Mouse (Mus musculus): Measurements from ENCODE around the gene Atp10b. TPM values are rescaled to one million over a fixed set of nuclear protein-coding genes. Genes with fewer than 3 reads are reported as not detected.

Atp10b gene
- polyA plus RNA-seq, 1 experiment from 2014 or later = 1.5 TPM

GRCm38 (mm10) chr11:43213740-43214139, 64.1 kb downstream of the Atp10b start:
- no peaks in the 10 kb centered on the region for H3K4me1 ChIP-seq (replicated peaks; ENCODE audit: control insufficient read depth, insufficient read depth, low read length)
- no peak overlapping the region for H3K9ac ChIP-seq (ENCODE audit: low read length)
- WGBS = 79% methylated on average over 1 of the region's 1 CpGs
- no peak overlapping the region for H3K4me2 ChIP-seq (ENCODE audit: low read length)
- no peaks in the 10 kb centered on the region for H3K36me3 ChIP-seq (ENCODE audit: control insufficient read depth, insufficient read depth, low read length)
- H3K27ac ChIP-seq (ENCODE audit: low read depth) = no peak overlapping the region
- H3K27me3 ChIP-seq (replicated peaks; ENCODE audit: control insufficient read depth, insufficient read depth, low read length) = no peaks in the 10 kb centered on the region
- no peak overlapping the region for H3K4me3 ChIP-seq (ENCODE audit: low read depth, low read length)
- DNase-seq (ENCODE audit: low spot score) (no peak), ATAC-seq (replicated peaks; ENCODE audit: low FRiP score, low TSS enrichment, low read depth) (no peak)
- no peaks in the 10 kb centered on the region for H3K9me3 ChIP-seq (ENCODE audit: control insufficient read depth, low read length)

- Histone ChIP-seq H3K4me1 (replicated peaks; ENCODE audit: control insufficient read depth, insufficient read depth, low read length) (no peaks in the 10 kb centered on the region), H3K27ac (ENCODE audit: low read depth) (no peak overlapping the region), H3K4me2 (ENCODE audit: low read length) (no peak overlapping the region), H3K27me3 (replicated peaks; ENCODE audit: control insufficient read depth, insufficient read depth, low read length) (no peaks in the 10 kb centered on the region), H3K36me3 (ENCODE audit: control insufficient read depth, insufficient read depth, low read length) (no peaks in the 10 kb centered on the region), H3K4me3 (ENCODE audit: low read depth, low read length) (no peak overlapping the region), H3K9ac (ENCODE audit: low read length) (no peak overlapping the region), H3K9me3 (ENCODE audit: control insufficient read depth, low read length) (no peaks in the 10 kb centered on the region)
- ATAC-seq (replicated peaks; ENCODE audit: low FRiP score, low TSS enrichment, low read depth) (no peak), DNase-seq (ENCODE audit: low spot score) (no peak)
- WGBS = 38% methylated on average over 4 of the region's 4 CpGs
Observed at GRCm38 (mm10) chr11:43217021-43217420, 67.3 kb downstream of the Atp10b start.

GRCm38 (mm10) chr11:43230231-43230630, 80.6 kb downstream of the Atp10b start:
- Histone ChIP-seq H3K4me2 (ENCODE audit: low read length) (no peak overlapping the region), H3K27me3 (replicated peaks; ENCODE audit: control insufficient read depth, insufficient read depth, low read length) (no peaks in the 10 kb centered on the region), H3K4me1 (replicated peaks; ENCODE audit: control insufficient read depth, insufficient read depth, low read length) (no peaks in the 10 kb centered on the region), H3K36me3 (ENCODE audit: control insufficient read depth, insufficient read depth, low read length) (no peaks in the 10 kb centered on the region), H3K9ac (ENCODE audit: low read length) (no peak overlapping the region), H3K27ac (ENCODE audit: low read depth) (no peak overlapping the region), H3K9me3 (ENCODE audit: control insufficient read depth, low read length) (no peaks in the 10 kb centered on the region), H3K4me3 (ENCODE audit: low read depth, low read length) (no peak overlapping the region)
- ATAC-seq (replicated peaks; ENCODE audit: low FRiP score, low TSS enrichment, low read depth) = no peak
- DNase-seq (ENCODE audit: low spot score) = no peak
- WGBS = 91% methylated on average over 6 of the region's 6 CpGs

GRCm38 (mm10) chr11:43232073-43232472, 82.4 kb downstream of the Atp10b start:
- DNase-seq (ENCODE audit: low spot score) (no peak), ATAC-seq (replicated peaks; ENCODE audit: low FRiP score, low TSS enrichment, low read depth) (no peak)
- Histone ChIP-seq H3K9me3 (ENCODE audit: control insufficient read depth, low read length) (no peaks in the 10 kb centered on the region), H3K9ac (ENCODE audit: low read length) (no peak overlapping the region), H3K4me3 (ENCODE audit: low read depth, low read length) (no peak overlapping the region), H3K4me1 (replicated peaks; ENCODE audit: control insufficient read depth, insufficient read depth, low read length) (no peaks in the 10 kb centered on the region), H3K27me3 (replicated peaks; ENCODE audit: control insufficient read depth, insufficient read depth, low read length) (no peaks in the 10 kb centered on the region), H3K36me3 (ENCODE audit: control insufficient read depth, insufficient read depth, low read length) (no peaks in the 10 kb centered on the region), H3K27ac (ENCODE audit: low read depth) (no peak overlapping the region), H3K4me2 (ENCODE audit: low read length) (no peak overlapping the region)
- WGBS = 83% methylated on average over 7 of the region's 7 CpGs

GRCm38 (mm10) chr11:43236360-43237039, 86.8 kb downstream of the Atp10b start:
- WGBS = 86% methylated on average over 8 of the region's 8 CpGs
- ATAC-seq (replicated peaks; ENCODE audit: low FRiP score, low TSS enrichment, low read depth) = no peak
- Histone ChIP-seq H3K9me3 (ENCODE audit: control insufficient read depth, low read length) (no peaks in the 10 kb centered on the region), H3K27ac (ENCODE audit: low read depth) (no peak overlapping the region), H3K36me3 (ENCODE audit: control insufficient read depth, insufficient read depth, low read length) (no peaks in the 10 kb centered on the region), H3K27me3 (replicated peaks; ENCODE audit: control insufficient read depth, insufficient read depth, low read length) (no peaks in the 10 kb centered on the region), H3K4me1 (replicated peaks; ENCODE audit: control insufficient read depth, insufficient read depth, low read length) (no peaks in the 10 kb centered on the region), H3K9ac (ENCODE audit: low read length) (no peak overlapping the region), H3K4me2 (ENCODE audit: low read length) (no peak overlapping the region), H3K4me3 (ENCODE audit: low read depth, low read length) (no peak overlapping the region)
- DNase-seq (ENCODE audit: low spot score) = no peak

GRCm38 (mm10) chr11:43239804-43240203, 90.1 kb downstream of the Atp10b start:
- no peak for ATAC-seq (replicated peaks; ENCODE audit: low FRiP score, low TSS enrichment, low read depth)
- Histone ChIP-seq H3K36me3 (ENCODE audit: control insufficient read depth, insufficient read depth, low read length) (no peaks in the 10 kb centered on the region), H3K4me3 (ENCODE audit: low read depth, low read length) (no peak overlapping the region), H3K4me2 (ENCODE audit: low read length) (no peak overlapping the region), H3K4me1 (replicated peaks; ENCODE audit: control insufficient read depth, insufficient read depth, low read length) (no peaks in the 10 kb centered on the region), H3K9me3 (ENCODE audit: control insufficient read depth, low read length) (no peaks in the 10 kb centered on the region), H3K27me3 (replicated peaks; ENCODE audit: control insufficient read depth, insufficient read depth, low read length) (no peaks in the 10 kb centered on the region), H3K27ac (ENCODE audit: low read depth) (no peak overlapping the region), H3K9ac (ENCODE audit: low read length) (no peak overlapping the region)
- no peak for DNase-seq (ENCODE audit: low spot score)
- 93% methylated on average over 8 of the region's 8 CpGs for WGBS

GRCm38 (mm10) chr11:43253034-43253433, 103.4 kb downstream of the Atp10b start:
- no peak for DNase-seq (ENCODE audit: low spot score)
- Histone ChIP-seq H3K9ac (ENCODE audit: low read length) (no peak overlapping the region), H3K4me3 (ENCODE audit: low read depth, low read length) (no peak overlapping the region), H3K4me1 (replicated peaks; ENCODE audit: control insufficient read depth, insufficient read depth, low read length) (no peaks in the 10 kb centered on the region), H3K4me2 (ENCODE audit: low read length) (no peak overlapping the region), H3K9me3 (ENCODE audit: control insufficient read depth, low read length) (no peaks in the 10 kb centered on the region), H3K27me3 (replicated peaks; ENCODE audit: control insufficient read depth, insufficient read depth, low read length) (no peaks in the 10 kb centered on the region), H3K27ac (ENCODE audit: low read depth) (no peak overlapping the region), H3K36me3 (ENCODE audit: control insufficient read depth, insufficient read depth, low read length) (no peaks in the 10 kb centered on the region)
- no peak for ATAC-seq (replicated peaks; ENCODE audit: low FRiP score, low TSS enrichment, low read depth)
- 36% methylated on average over 6 of the region's 6 CpGs for WGBS

GRCm38 (mm10) chr11:43255262-43255661, 105.6 kb downstream of the Atp10b start:
- no peaks in the 10 kb centered on the region for H3K36me3 ChIP-seq (ENCODE audit: control insufficient read depth, insufficient read depth, low read length)
- WGBS = 83% methylated on average over 4 of the region's 4 CpGs
- no peaks in the 10 kb centered on the region for H3K9me3 ChIP-seq (ENCODE audit: control insufficient read depth, low read length)
- no peak for DNase-seq (ENCODE audit: low spot score)
- H3K4me2 ChIP-seq (ENCODE audit: low read length) = no peak overlapping the region
- no peak overlapping the region for H3K4me3 ChIP-seq (ENCODE audit: low read depth, low read length)
- no peaks in the 10 kb centered on the region for H3K4me1 ChIP-seq (replicated peaks; ENCODE audit: control insufficient read depth, insufficient read depth, low read length)
- H3K27me3 ChIP-seq (replicated peaks; ENCODE audit: control insufficient read depth, insufficient read depth, low read length) = no peaks in the 10 kb centered on the region
- H3K27ac ChIP-seq (ENCODE audit: low read depth) = no peak overlapping the region
- no peak overlapping the region for H3K9ac ChIP-seq (ENCODE audit: low read length)
- no peak for ATAC-seq (replicated peaks; ENCODE audit: low FRiP score, low TSS enrichment, low read depth)

- Histone ChIP-seq H3K4me2 (ENCODE audit: low read length) (no peak overlapping the region), H3K9me3 (ENCODE audit: control insufficient read depth, low read length) (no peaks in the 10 kb centered on the region), H3K9ac (ENCODE audit: low read length) (no peak overlapping the region), H3K27me3 (replicated peaks; ENCODE audit: control insufficient read depth, insufficient read depth, low read length) (no peaks in the 10 kb centered on the region), H3K4me1 (replicated peaks; ENCODE audit: control insufficient read depth, insufficient read depth, low read length) (no peaks in the 10 kb centered on the region), H3K4me3 (ENCODE audit: low read depth, low read length) (no peak overlapping the region), H3K36me3 (ENCODE audit: control insufficient read depth, insufficient read depth, low read length) (no peaks in the 10 kb centered on the region), H3K27ac (ENCODE audit: low read depth) (no peak overlapping the region)
- ATAC-seq (replicated peaks; ENCODE audit: low FRiP score, low TSS enrichment, low read depth) (no peak), DNase-seq (ENCODE audit: low spot score) (no peak)
- WGBS = 68% methylated on average over 3 of the region's 3 CpGs
Observed at GRCm38 (mm10) chr11:43257291-43257690, 107.6 kb downstream of the Atp10b start.

Data from intestine, embryonic 14.5 days (tissue).